Mouse (Mus musculus) C2C12 (cell line): ENCODE measurements around the gene Fam213b.

Experiments
- CTCF ChIP-seq: IDR thresholded peaks from one replicate; pipeline ENCODE4 v1.5.1; 2011; ENCODE audit not compliant: control insufficient read depth, insufficient read depth, insufficient read length
- FOSL1 ChIP-seq: IDR thresholded peaks from one replicate; pipeline ENCODE4 v1.8.0; 2011; ENCODE audit warnings: mild to moderate bottlenecking, low read length; ENCODE audit not compliant: poor library complexity, insufficient read depth, severe bottlenecking
- MAX ChIP-seq: IDR thresholded peaks from one replicate; pipeline ENCODE4 v1.6.1; 2011; ENCODE audit warnings: mild to moderate bottlenecking, control low read depth
- USF1 ChIP-seq: IDR thresholded peaks from one replicate; pipeline ENCODE4 v1.6.1; 2011; ENCODE audit warnings: low read depth, mild to moderate bottlenecking, control low read depth, moderate library complexity

- TF ChIP-seq CTCF (no peak), FOSL1 (no peak), MAX (no peak), USF1 (no peak)
Measured at GRCm38 (mm10) chr4:154914707-154915106, 15.8 kb upstream of the Fam213b start.
